Mouse (Mus musculus) c-Kit-positive CD71-positive TER-119-positive erythroid progenitor cells, embryonic 14.5 days (primary cell): Measurements from ENCODE around the gene Slc25a17.

ENCODE experiments used
- DNase-seq: peaks from one replicate; pipeline ENCODE4 v3.0.0-alpha.2; 2013; ENCODE audit warnings: low spot score

The Slc25a17 gene

GRCm38 (mm10) chr15:81301193-81302070, 59.2 kb downstream of the Slc25a17 start:
- peak; percentile 6 for DNase-seq

GRCm38 (mm10) chr15:81300520-81301069, 60.0 kb downstream of the Slc25a17 start:
- DNase-seq = no peak

GRCm38 (mm10) chr15:81299549-81299948, 61.1 kb downstream of the Slc25a17 start:
- DNase-seq = no peak

GRCm38 (mm10) chr15:81298213-81298612, 62.4 kb downstream of the Slc25a17 start:
- no peak for DNase-seq

GRCm38 (mm10) chr15:81297543-81297942, 63.1 kb downstream of the Slc25a17 start:
- no peak for DNase-seq

GRCm38 (mm10) chr15:81294897-81295296, 65.7 kb downstream of the Slc25a17 start:
- no peak for DNase-seq

- DNase-seq = no peak
Measured at GRCm38 (mm10) chr15:81294386-81294785, 66.2 kb downstream of the Slc25a17 start.

- DNase-seq = no peak
Measured at GRCm38 (mm10) chr15:81290747-81291146, 69.9 kb downstream of the Slc25a17 start.

GRCm38 (mm10) chr15:81290230-81290629, 70.4 kb downstream of the Slc25a17 start:
- peak; percentile 7 for DNase-seq

GRCm38 (mm10) chr15:81284121-81284734, 76.4 kb downstream of the Slc25a17 start:
- no peak for DNase-seq

- no peak for DNase-seq
Measured at GRCm38 (mm10) chr15:81278699-81279098, 81.9 kb downstream of the Slc25a17 start.

GRCm38 (mm10) chr15:81277928-81278327, 82.7 kb downstream of the Slc25a17 start:
- no peak for DNase-seq

GRCm38 (mm10) chr15:81273361-81273760, 87.3 kb downstream of the Slc25a17 start:
- no peak for DNase-seq

GRCm38 (mm10) chr15:81272305-81273053, 88.1 kb downstream of the Slc25a17 start:
- no peak for DNase-seq
